Mouse (Mus musculus) left cerebral cortex, postnatal 10 days (tissue): Measurements from ENCODE around the gene Mterf1a. TPM values are rescaled to one million over a fixed set of nuclear protein-coding genes. Genes with fewer than 3 reads are reported as not detected.

Experiments used
- DNase-seq, 2 experiments: peaks; one replicate each; pipeline ENCODE4 v3.0.0; 2021 to 2022; ENCODE audit warnings: low spot score in 2 of 2, mixed read lengths in 1 of 2; ENCODE audit errors: extremely low spot score in 1 of 2
- intact Hi-C: fragments of 180-260 bp; cut with DNase I; formaldehyde crosslinking; loops from one replicate; pipeline ENCODE4 v1.15.1; 2025
- total RNA-seq, 2 experiments: library from RNA; stranded (reverse); gene quantifications; 2 replicates each; pipeline ENCODE4 v1.2.3; 2021

Gene Mterf1a
- total RNA-seq, 2 experiments from 2014 or later, result 7.5 to 10.0 TPM

GRCm38 (mm10) chr5:3872348-3872747 is 21.4 kb downstream of the Mterf1a start:
- intact Hi-C loops, result no loop called here

DNA sequence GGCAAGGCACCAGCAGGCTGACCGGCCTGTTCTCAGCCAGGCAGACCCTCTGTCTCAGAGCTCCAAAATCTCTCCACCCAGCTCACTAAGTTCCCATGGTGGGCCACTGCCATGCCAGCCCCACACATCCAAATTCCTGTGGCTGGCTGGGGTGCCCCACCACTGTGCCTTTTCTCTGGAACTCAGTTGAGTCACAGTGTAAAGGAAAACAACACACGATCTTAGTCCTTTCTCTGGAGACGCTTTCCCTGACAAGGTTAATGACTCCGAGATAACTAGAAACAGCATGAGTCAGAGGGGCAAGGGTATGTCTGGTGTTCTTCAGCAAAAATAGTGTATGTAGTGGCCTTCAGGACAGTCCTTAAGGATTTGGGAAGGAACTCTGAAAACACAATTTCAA is 23.6 kb downstream of the Mterf1a start:
- intact Hi-C loops, result no loop called here
- no peak for DNase-seq

More at GRCm38 (mm10) chr5:3872348-3872747, 21.4 kb downstream of the Mterf1a start:
- DNase-seq, result no peak

DNA sequence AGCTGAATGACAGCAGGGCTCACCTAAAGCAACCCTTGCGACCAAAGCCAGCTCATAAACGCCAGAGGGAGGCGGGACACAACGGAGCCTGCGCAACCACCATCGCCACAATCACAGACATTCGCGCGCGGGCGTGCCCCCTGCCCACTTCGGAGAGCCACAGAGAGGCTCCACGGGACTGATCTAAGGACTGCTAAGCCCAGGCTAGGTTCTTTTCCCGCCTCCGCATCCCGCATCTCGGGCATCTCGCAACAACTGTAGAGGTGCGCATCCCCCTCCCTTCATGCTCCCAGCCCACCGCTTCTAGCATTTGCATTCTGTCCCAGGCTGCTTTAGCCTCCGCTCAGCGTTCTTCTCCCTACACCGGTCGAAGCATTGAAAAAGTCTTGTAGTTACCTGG is 48.7 kb downstream of the Mterf1a start, which contains the start of gene Lrrd1:
Lrrd1 (plus strand) TSS at position 148 of the 400 bp plus-strand sequence.
- intact Hi-C loops, result no loop called here
- DNase-seq, result peak in 1 of 2 experiments; percentile 36

Other genes with a start within 250 kb of the Mterf1a start
- not detected for gene Tmbim7, start 242.8 kb downstream of the Mterf1a start, total RNA-seq
- gene Gatad1, start 236.7 kb downstream of the Mterf1a start, total RNA-seq, result 100 to 1,000 TPM; 128 to 129 TPM
- 10 to 100 TPM; 64.3 to 67.9 TPM for gene Ankib1, start 91.0 kb downstream of the Mterf1a start, total RNA-seq
- 10 to 100 TPM; 38.5 to 41.6 TPM for gene Krit1, start 90.7 kb downstream of the Mterf1a start, total RNA-seq
- under 1 TPM in 1 of 2 experiments, not detected in 1; 0.21 TPM for gene Lrrd1, start 48.8 kb downstream of the Mterf1a start, total RNA-seq
- gene Akap9, start 34.1 kb upstream of the Mterf1a start, total RNA-seq, result 100 to 1,000 TPM; 107 to 117 TPM
- 10 to 100 TPM; 76.0 to 87.4 TPM for gene Cyp51, start 210.8 kb upstream of the Mterf1a start, total RNA-seq